Comparison of ENCODE assay signal across 1 mouse cellular context in genomic region chr9:120083158-120083894, GRCm38 (mm10).
TF ChIP-seq lines count a peak whose summit lies in the region.

No protein-coding gene starts in this region.

TF ChIP-seq in MEL, 35 proteins besides CTCF, POLR2A, EP300 and RAD21 (continued from another document):
- 0 out of 2 replicates have a peak, but pooled peaks have one; percentile 25 for TF ChIP-seq SIN3A (IDR thresholded peaks at IDR 0.05; ENCODE audit: low read length)
- TF ChIP-seq CHD1 (IDR thresholded peaks at IDR 0.05; ENCODE audit: low read depth, low read length), result no peak
- TF ChIP-seq MAFK (IDR thresholded peaks at IDR 0.05; ENCODE audit: borderline replicate concordance, low read depth, low read length), result no peak
- peak; percentile 73 for TF ChIP-seq MXI1 (IDR thresholded peaks at IDR 0.05; ENCODE audit: low read depth, low read length)
- no peak for TF ChIP-seq ELF1 (IDR thresholded peaks at IDR 0.05; ENCODE audit: low read depth, low read length)
- TF ChIP-seq RCOR1 (IDR thresholded peaks at IDR 0.05; ENCODE audit: low read depth, low read length), result peak; percentile 51
- no peak for TF ChIP-seq ZKSCAN1 (IDR thresholded peaks at IDR 0.05; ENCODE audit: low read depth, low read length)
- peak; percentile 34; the same call in 1 of the 2 replicates for TF ChIP-seq USF1 (IDR thresholded peaks at IDR 0.05; ENCODE audit: low read depth, low read length)
- peak; percentile 56; the same call in 1 of the 2 replicates for TF ChIP-seq BHLHE40 (IDR thresholded peaks at IDR 0.05; ENCODE audit: borderline replicate concordance, low read depth, low read length)
